Mouse (Mus musculus): ENCODE measurements at regions not wholly inside any gene's neighbourhood (a gene's known extent, or its start where the extent isn't known, plus 50 kb on each side); places are given as distances from the start of the nearest gene placed in this dataset.

DNA sequence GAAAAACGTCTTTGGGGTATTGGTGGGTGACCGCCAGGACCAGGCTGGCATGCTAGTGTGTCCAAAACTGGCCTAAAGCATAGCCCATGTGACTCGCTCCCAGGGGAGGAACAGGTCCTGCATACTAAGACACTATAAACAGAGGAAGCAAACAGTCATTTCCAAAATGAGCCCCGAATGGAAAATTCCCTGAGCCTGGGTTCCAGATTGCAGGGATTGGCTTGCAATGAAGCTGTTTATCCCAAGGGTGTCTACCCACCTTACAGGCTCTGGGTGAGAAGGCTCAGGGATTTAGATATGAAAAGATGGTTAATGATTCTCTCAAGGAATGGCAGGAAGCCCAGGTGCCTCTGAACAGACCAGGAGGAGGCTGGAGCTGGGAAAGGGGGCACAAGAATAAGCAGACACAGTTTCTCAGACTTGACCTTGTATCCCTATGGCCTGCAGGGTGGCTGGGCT lies 58.2 kb upstream of the Dock1 start:
- TF ChIP-seq CTCF (IDR thresholded peaks at IDR 0.05; ENCODE audit: control insufficient read depth, insufficient read depth, insufficient replicate concordance, low read depth, low read length) (no peak), POLR2A (IDR thresholded peaks at IDR 0.05; ENCODE audit: control insufficient read depth, low read depth, low read length) (no peak)

All from testis, adult 2 months (tissue).